In the genomic region with DNA sequence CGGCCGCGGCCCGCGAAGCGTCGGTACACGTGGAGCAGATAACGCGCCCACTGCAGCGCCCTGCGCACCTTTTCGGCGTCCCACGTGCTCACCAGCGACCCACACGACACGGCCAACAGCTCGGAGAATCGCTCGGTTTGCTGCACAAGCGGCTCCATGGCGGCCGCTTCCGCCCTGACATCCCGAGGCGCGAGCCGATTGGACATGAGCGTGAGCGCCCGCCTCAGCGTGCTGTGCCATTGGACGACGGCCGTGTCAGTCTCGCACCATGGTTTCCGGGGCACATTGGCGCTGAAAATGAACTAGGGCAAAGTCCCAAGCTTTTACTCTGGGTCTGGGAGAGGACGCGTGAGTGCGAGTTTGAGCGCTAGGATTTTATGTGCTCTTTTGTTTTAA, we compare ENCODE assay signal across 8 mouse cellular contexts. TPM values are rescaled to one million over a fixed set of nuclear protein-coding genes. Genes with fewer than 3 reads are reported as not detected.
DNase-seq lines count a peak whose midpoint lies in the region; ATAC-seq lines count a peak whose summit lies in the region.

A gene (minus strand): TSS at position 171 of the 396 bp plus-strand sequence.

- H3K4me2 ChIP-seq in kidney, embryonic 15.5 days, result peak within 1 kb of the TSS; percentile 60

- peak; percentile 93 to 95 for DNase-seq in B cell, adult 2 months
- DNase-seq in brain, adult 2 months (ENCODE audit: low read depth, low spot score), result peak; percentile 98
- peak; percentile 97 for DNase-seq in heart, embryonic 10.5 days (ENCODE audit: low spot score)
- peak; percentile 96 for DNase-seq in liver
- peak; percentile 95 to 98 for DNase-seq in spleen, postnatal 4 days (ENCODE audit: low spot score in 2 of 2)

- peak within 1 kb of the TSS; percentile 81 for H3K4me3 ChIP-seq in heart, embryonic 10.5 days
- peak within 1 kb of the TSS; percentile 81 for H3K4me3 ChIP-seq in kidney, embryonic 15.5 days (replicated peaks)

- peak within 1 kb of the TSS; percentile 99 for H3K27ac ChIP-seq in heart, embryonic 10.5 days
- H3K27ac ChIP-seq in kidney, embryonic 15.5 days, result peak within 1 kb of the TSS; percentile 99

- peaks cover 11% of the 10 kb centered on the region for H3K4me1 ChIP-seq in heart, embryonic 10.5 days
- peaks cover 27% of the 10 kb centered on the region for H3K4me1 ChIP-seq in kidney, embryonic 15.5 days

- no peaks in the 10 kb centered on the region for H3K9me3 ChIP-seq in heart, embryonic 10.5 days
- no peaks in the 10 kb centered on the region for H3K9me3 ChIP-seq in kidney, embryonic 15.5 days (replicated peaks)

- H3K27me3 ChIP-seq in heart, embryonic 10.5 days (ENCODE audit: insufficient read depth, poor library complexity, severe bottlenecking), result no peaks in the 10 kb centered on the region
- H3K27me3 ChIP-seq in kidney, embryonic 15.5 days, result no peaks in the 10 kb centered on the region

- peaks cover 12% of the 10 kb centered on the region; the same call in 1 of the 2 replicates for H3K36me3 ChIP-seq in heart, embryonic 10.5 days
- H3K36me3 ChIP-seq in kidney, embryonic 15.5 days, result peaks cover 22% of the 10 kb centered on the region

- peak; percentile 99 for ATAC-seq in erythroblast, adult 5-6 weeks (replicated peaks; ENCODE audit: low FRiP score, poor library complexity, severe bottlenecking)
- ATAC-seq in kidney, embryonic 15.5 days (replicated peaks; ENCODE audit: low FRiP score), result peak; percentile 98
- ATAC-seq in monocyte, adult 5-6 weeks (replicated peaks; ENCODE audit: insufficient number of reproducible peaks, low FRiP score, low TSS enrichment, poor library complexity, severe bottlenecking), result peak; percentile 99

- peak within 1 kb of the TSS; percentile 84 for H3K9ac ChIP-seq in kidney, embryonic 15.5 days

- under 1% methylated on average over 43 of the region's 43 CpGs for WGBS in heart, embryonic 10.5 days
- WGBS in kidney, embryonic 15.5 days, result under 1% methylated on average over 42 of the region's 43 CpGs

RNA-seq across cellular contexts. Expression of the gene that starts here (rescaled TPM):
- 1.7 and 4.4 TPM in 2 replicates for total RNA-seq in erythroblast, adult 5-6 weeks (2015; ENCODE audit: low replicate concordance)
- 1.5 and 2.2 TPM in 2 replicates for total RNA-seq in erythroblast, adult 5-6 weeks (2017; ENCODE audit: low replicate concordance)
- polyA plus RNA-seq in heart, embryonic 10.5 days (2016; fragmentation: Nextera tagmentation; extraction: Ambion mirVana), result 7.4 and 11.1 TPM in 2 replicates
- polyA plus RNA-seq in kidney, embryonic 15.5 days (2015; fragmentation: Nextera tagmentation; extraction: Ambion mirVana), result 11.1 and 11.9 TPM in 2 replicates
- 2.5 to 6.9 TPM (median 5.4 TPM) in 3 replicates for total RNA-seq in monocyte, adult 5-6 weeks (2017)

Comparison
In these comparisons a context has a peak if more than half of its experiments do, and no peak if none do; other contexts are left out.
1. Peak in every context shown above with its lines: DNase-seq, ATAC-seq, H3K4me3 ChIP-seq and H3K27ac ChIP-seq.